Mouse (Mus musculus): Measurements from ENCODE around the gene Ahnak. TPM values are rescaled to one million over a fixed set of nuclear protein-coding genes. Genes with fewer than 3 reads are reported as not detected.
"Not testable (repeated sequence)": the region's sequence is repeated elsewhere in the genome, so short reads cannot be mapped to it uniquely, and the experiment has no call there.

Gene Ahnak
- polyA plus RNA-seq, 1 experiment from 2014 or later, result 125 TPM

GRCm38 (mm10) chr19:9083892-9084291 lies 94.8 kb downstream of the Ahnak start:
- not testable (repeated sequence) for H3K36me3 ChIP-seq (ENCODE audit: inconsistent target); H3K79me2 ChIP-seq (ENCODE audit: inconsistent target)
- 89% methylated on average over 2 of the region's 2 CpGs for WGBS (ENCODE audit: missing documents)

GRCm38 (mm10) chr19:9087821-9088220 lies 98.7 kb downstream of the Ahnak start, which contains the start of gene Scgb1a1:
Gene Scgb1a1, minus strand, starts transcription at chr19:9087958.
- Histone ChIP-seq H3K79me2 (ENCODE audit: inconsistent target) (no peaks in the 10 kb centered on the region), H3K36me3 (ENCODE audit: inconsistent target) (no peaks in the 10 kb centered on the region), H3K4me3 (ENCODE audit: inconsistent target) (no peak within 1 kb of the TSS), H3K27ac (no peak within 1 kb of the TSS)
- WGBS (ENCODE audit: missing documents), result 61% methylated on average over 4 of the region's 4 CpGs

More at GRCm38 (mm10) chr19:9083892-9084291, 94.8 kb downstream of the Ahnak start:
- H3K27ac ChIP-seq; H3K4me3 ChIP-seq (ENCODE audit: inconsistent target): not testable (repeated sequence)

- H3K79me2 ChIP-seq (ENCODE audit: inconsistent target), result no peaks in the 10 kb centered on the region
- 84% methylated on average over 4 of the region's 4 CpGs for WGBS (ENCODE audit: missing documents)
- H3K4me3 ChIP-seq (ENCODE audit: inconsistent target), result no peak overlapping the region
- no peak overlapping the region for H3K27ac ChIP-seq
- no peaks in the 10 kb centered on the region for H3K36me3 ChIP-seq (ENCODE audit: inconsistent target)
Observed at GRCm38 (mm10) chr19:9090191-9090590, 101.1 kb downstream of the Ahnak start.

GRCm38 (mm10) chr19:9090709-9091108 lies 101.6 kb downstream of the Ahnak start:
- WGBS (ENCODE audit: missing documents), result 94% methylated on average over 2 of the region's 2 CpGs
- no peak overlapping the region for H3K4me3 ChIP-seq (ENCODE audit: inconsistent target)
- H3K79me2 ChIP-seq (ENCODE audit: inconsistent target), result no peaks in the 10 kb centered on the region
- H3K27ac ChIP-seq, result no peak overlapping the region
- no peaks in the 10 kb centered on the region for H3K36me3 ChIP-seq (ENCODE audit: inconsistent target)

- H3K4me3 ChIP-seq (ENCODE audit: inconsistent target), result no peak overlapping the region
- no peaks in the 10 kb centered on the region for H3K79me2 ChIP-seq (ENCODE audit: inconsistent target)
- H3K36me3 ChIP-seq (ENCODE audit: inconsistent target), result no peaks in the 10 kb centered on the region
- 93% methylated on average over 5 of the region's 5 CpGs for WGBS (ENCODE audit: missing documents)
- no peak overlapping the region for H3K27ac ChIP-seq
Observed at GRCm38 (mm10) chr19:9095111-9095510, 106.0 kb downstream of the Ahnak start.

- H3K27ac ChIP-seq, result no peak overlapping the region
- H3K79me2 ChIP-seq (ENCODE audit: inconsistent target), result no peaks in the 10 kb centered on the region
- H3K4me3 ChIP-seq (ENCODE audit: inconsistent target), result no peak overlapping the region
- no peaks in the 10 kb centered on the region for H3K36me3 ChIP-seq (ENCODE audit: inconsistent target)
- 93% methylated on average over 13 of the region's 13 CpGs for WGBS (ENCODE audit: missing documents)
Observed at GRCm38 (mm10) chr19:9097441-9097840, 108.4 kb downstream of the Ahnak start.

- WGBS (ENCODE audit: missing documents), result 92% methylated on average over 8 of the region's 8 CpGs
- no peak overlapping the region for H3K27ac ChIP-seq
- no peak overlapping the region for H3K4me3 ChIP-seq (ENCODE audit: inconsistent target)
- H3K36me3 ChIP-seq (ENCODE audit: inconsistent target), result no peaks in the 10 kb centered on the region
- H3K79me2 ChIP-seq (ENCODE audit: inconsistent target), result no peaks in the 10 kb centered on the region
Observed at GRCm38 (mm10) chr19:9099751-9100150, 110.7 kb downstream of the Ahnak start.

GRCm38 (mm10) chr19:9100297-9101061 lies 111.4 kb downstream of the Ahnak start:
- Histone ChIP-seq H3K36me3 (ENCODE audit: inconsistent target) (no peaks in the 10 kb centered on the region), H3K79me2 (ENCODE audit: inconsistent target) (no peaks in the 10 kb centered on the region), H3K27ac (no peak overlapping the region), H3K4me3 (ENCODE audit: inconsistent target) (no peak overlapping the region)
- WGBS (ENCODE audit: missing documents), result 72% methylated on average over 17 of the region's 17 CpGs

GRCm38 (mm10) chr19:9101062-9101457 lies 112.0 kb downstream of the Ahnak start:
- Histone ChIP-seq H3K27ac (no peak overlapping the region), H3K79me2 (ENCODE audit: inconsistent target) (no peaks in the 10 kb centered on the region), H3K36me3 (ENCODE audit: inconsistent target) (no peaks in the 10 kb centered on the region), H3K4me3 (ENCODE audit: inconsistent target) (no peak overlapping the region)
- 93% methylated on average over 2 of the region's 2 CpGs for WGBS (ENCODE audit: missing documents)

- WGBS (ENCODE audit: missing documents), result 56% methylated on average over 4 of the region's 4 CpGs
- Histone ChIP-seq H3K79me2 (ENCODE audit: inconsistent target) (no peaks in the 10 kb centered on the region), H3K36me3 (ENCODE audit: inconsistent target) (no peaks in the 10 kb centered on the region), H3K4me3 (ENCODE audit: inconsistent target) (no peak overlapping the region), H3K27ac (no peak overlapping the region)
Observed at GRCm38 (mm10) chr19:9103986-9104385, 114.9 kb downstream of the Ahnak start.

GRCm38 (mm10) chr19:9105101-9105685 lies 116.1 kb downstream of the Ahnak start:
- H3K79me2 ChIP-seq (ENCODE audit: inconsistent target), result no peaks in the 10 kb centered on the region
- WGBS (ENCODE audit: missing documents), result 92% methylated on average over 3 of the region's 3 CpGs
- no peaks in the 10 kb centered on the region for H3K36me3 ChIP-seq (ENCODE audit: inconsistent target)
- no peak overlapping the region for H3K4me3 ChIP-seq (ENCODE audit: inconsistent target)
- no peak overlapping the region for H3K27ac ChIP-seq

GRCm38 (mm10) chr19:9106096-9106495 lies 117.0 kb downstream of the Ahnak start:
- no peaks in the 10 kb centered on the region for H3K36me3 ChIP-seq (ENCODE audit: inconsistent target)
- no peaks in the 10 kb centered on the region for H3K79me2 ChIP-seq (ENCODE audit: inconsistent target)
- no peak overlapping the region for H3K4me3 ChIP-seq (ENCODE audit: inconsistent target)
- 94% methylated on average over 5 of the region's 5 CpGs for WGBS (ENCODE audit: missing documents)
- H3K27ac ChIP-seq, result no peak overlapping the region

GRCm38 (mm10) chr19:9106751-9107378 lies 117.8 kb downstream of the Ahnak start:
- WGBS (ENCODE audit: missing documents), result 72% methylated on average over 4 of the region's 4 CpGs
- Histone ChIP-seq H3K27ac (no peak overlapping the region), H3K36me3 (ENCODE audit: inconsistent target) (no peaks in the 10 kb centered on the region), H3K4me3 (ENCODE audit: inconsistent target) (no peak overlapping the region), H3K79me2 (ENCODE audit: inconsistent target) (no peaks in the 10 kb centered on the region)

- Histone ChIP-seq H3K4me3 (ENCODE audit: inconsistent target) (no peak overlapping the region), H3K36me3 (ENCODE audit: inconsistent target) (no peaks in the 10 kb centered on the region), H3K79me2 (ENCODE audit: inconsistent target) (no peaks in the 10 kb centered on the region), H3K27ac (no peak overlapping the region)
- 100% methylated on average over 1 of the region's 1 CpGs for WGBS (ENCODE audit: missing documents)
Observed at GRCm38 (mm10) chr19:9107379-9107755, 118.3 kb downstream of the Ahnak start.

- Histone ChIP-seq H3K79me2 (ENCODE audit: inconsistent target) (no peaks in the 10 kb centered on the region), H3K36me3 (ENCODE audit: inconsistent target) (no peaks in the 10 kb centered on the region), H3K4me3 (ENCODE audit: inconsistent target) (no peak overlapping the region), H3K27ac (no peak overlapping the region)
- 79% methylated on average over 1 of the region's 1 CpGs for WGBS (ENCODE audit: missing documents)
Observed at GRCm38 (mm10) chr19:9108536-9108935, 119.5 kb downstream of the Ahnak start.
